Mouse (Mus musculus): ENCODE measurements around the gene Tmem150a.

The Tmem150a gene

DNA sequence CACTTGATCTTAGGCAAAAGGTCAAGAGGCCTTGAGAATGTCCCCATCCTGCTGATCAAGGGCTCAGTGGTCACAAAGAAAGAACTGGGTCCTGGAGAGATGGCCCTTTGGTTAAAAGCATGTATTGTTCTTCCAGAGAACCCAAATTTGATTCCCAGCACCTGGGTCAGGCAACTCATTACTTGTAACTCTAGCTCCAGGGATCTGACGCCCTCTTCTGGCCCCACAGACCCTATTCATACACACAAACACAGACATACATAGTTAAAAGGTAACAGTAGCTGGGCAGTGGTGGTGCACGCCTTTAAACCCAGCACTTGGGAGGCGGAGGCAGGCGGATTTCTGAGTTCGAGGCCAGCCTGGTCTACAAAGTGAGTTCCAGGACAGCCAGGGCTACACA lies 37.1 kb downstream of the Tmem150a start:
- CTCF ChIA-PET, result no interaction called here

DNA sequence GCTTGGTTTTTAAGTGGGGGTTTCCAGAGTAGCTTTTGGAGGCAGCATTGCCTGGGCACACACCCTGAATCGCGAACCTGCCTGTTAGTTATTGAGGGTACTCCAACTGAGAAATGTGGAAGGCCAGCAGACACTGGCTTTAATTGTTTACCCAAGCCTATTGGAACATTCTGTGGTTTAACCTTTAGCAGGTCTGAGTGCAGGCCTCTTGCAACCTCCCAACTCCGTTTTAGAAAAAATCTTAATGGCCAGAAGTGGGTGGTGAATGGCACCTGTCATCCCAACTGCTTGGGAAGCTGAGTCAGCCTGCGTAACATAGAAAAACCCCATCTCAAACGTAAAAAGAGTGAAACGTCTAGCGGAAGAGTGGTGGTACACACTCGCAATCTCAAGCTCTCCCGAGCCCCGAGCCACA lies 41.6 kb downstream of the Tmem150a start:
- CTCF ChIA-PET, result no interaction called here

DNA sequence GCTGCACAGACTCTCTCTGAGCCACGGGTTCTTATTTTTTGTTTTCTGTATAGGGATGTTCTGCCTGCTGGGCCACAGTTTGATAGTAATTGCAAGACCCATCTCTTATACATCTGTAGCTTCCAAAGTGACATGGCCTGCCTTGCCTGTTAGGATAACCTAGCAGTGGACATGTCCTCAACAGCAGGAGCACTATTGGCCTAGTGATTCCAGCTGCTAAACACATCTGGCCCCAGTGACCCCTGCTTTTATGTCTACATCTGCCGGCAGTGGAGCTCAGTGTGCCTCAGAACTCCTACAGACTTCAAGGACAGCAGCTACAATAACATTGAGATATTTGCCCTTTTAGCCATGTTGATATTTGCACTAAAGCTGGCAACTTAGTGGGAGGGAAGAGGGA lies 44.7 kb downstream of the Tmem150a start:
- CTCF ChIA-PET, result no interaction called here

DNA sequence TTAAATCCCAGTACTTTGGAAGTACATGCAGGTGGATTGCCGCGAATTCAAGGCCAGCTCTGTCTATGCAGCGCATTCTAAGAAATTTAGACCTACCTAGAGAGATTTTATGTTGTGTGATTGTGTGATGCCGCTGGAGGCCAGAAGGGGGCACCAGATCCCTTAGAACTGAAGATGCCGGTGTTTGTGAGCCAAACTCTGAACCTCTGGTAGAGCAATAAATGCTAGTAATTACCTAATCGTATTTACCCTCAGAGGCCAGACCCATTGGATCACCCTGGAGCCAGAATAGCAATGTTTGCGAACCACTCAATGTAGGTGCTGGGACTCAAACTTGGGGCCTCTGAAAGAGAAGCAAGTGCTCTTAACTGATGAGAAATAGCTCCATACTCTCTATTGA lies 46.6 kb downstream of the Tmem150a start:
- CTCF ChIA-PET, result interaction anchor here (0.7 to 1.3 kb wide), 2 partner anchors 109 to 149 kb away, joined by 3 to 5 read pairs; no protein-coding TSS in a partner anchor

DNA sequence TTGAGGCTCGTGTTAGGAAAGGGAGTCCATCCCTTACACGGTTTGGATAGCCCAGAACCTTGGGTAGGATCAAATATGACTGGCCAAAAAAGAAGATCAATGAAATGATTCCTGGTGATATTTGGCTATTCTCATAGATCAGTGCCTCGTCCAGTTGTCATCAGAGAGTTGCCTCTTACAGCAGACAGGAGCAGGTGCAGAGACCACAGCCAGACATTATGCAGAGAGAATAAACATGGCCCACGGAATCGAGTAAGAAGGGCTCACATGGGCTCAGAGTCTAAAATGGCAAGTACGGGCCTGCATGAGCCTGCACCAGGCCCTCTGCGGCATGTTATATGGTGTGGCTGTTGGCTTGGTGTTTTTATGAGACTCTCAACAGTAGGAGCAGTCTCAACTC lies 50.1 kb downstream of the Tmem150a start:
- CTCF ChIA-PET, result no interaction called here

DNA sequence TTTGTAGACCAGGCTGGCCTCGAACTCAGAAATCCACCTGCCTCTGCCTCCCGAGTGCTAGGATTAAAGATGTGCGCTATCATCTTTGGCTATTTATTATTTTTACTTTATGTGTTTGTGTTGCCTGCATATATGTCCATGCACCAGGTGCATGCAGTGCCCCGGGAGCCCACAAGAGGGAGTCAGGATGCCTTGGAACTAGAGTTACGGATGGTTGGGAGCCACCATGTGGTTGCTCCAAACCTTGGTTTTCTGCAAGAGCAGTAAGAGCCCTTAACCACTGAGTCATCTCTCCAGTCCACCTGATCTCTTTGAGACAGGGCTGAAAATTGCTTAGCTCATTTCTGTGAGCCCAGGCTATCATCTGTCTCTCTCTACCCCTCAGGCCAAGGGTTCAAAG lies 51.9 kb downstream of the Tmem150a start:
- CTCF ChIA-PET, result interaction anchor here (0.6 kb wide), 2 partner anchors 43 to 68 kb away, joined by 3 to 4 read pairs; no protein-coding TSS in a partner anchor

Measured in spleen, embryonic (tissue).